Mouse (Mus musculus) testis, postnatal 14 days (tissue): ENCODE measurements around the gene Dhx35.

Source experiments
- DNase-seq: peaks from one replicate; pipeline ENCODE4 v3.0.0; 2021; ENCODE audit warnings: low spot score

Gene Dhx35

DNA sequence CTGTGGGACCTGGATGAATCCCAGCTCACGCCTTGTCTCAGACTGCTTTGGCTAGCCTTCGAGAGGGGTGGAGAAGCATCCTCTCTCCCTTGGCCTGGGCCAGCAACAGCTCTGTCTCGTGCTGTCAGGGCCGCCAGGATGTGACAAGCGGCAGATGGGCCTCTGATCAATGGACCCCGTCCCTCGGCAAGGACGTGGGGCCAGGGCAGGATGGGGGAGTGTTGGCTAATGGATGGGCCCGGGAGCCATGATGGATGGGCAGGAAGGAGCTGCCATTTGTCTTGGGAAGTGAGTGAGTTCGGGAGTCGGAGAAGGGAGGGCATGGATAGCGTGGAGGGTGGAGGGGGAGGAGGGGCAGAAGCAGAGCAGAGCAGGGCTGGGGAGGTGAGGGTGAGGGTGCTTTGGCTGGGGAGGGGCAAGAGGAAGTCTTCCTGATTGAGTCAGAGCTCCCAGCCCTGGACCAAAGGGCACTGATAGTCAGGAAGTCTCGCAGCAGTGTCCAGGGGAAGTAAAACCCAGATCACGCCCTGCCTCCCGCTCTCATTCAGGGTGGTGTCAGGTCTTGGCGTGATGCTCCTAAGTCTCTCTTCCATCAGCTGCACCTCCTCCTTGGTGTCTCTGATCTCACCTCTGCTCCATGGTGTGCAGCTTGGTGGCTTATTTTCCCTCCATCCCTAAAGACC, 98.7 kb downstream of the Dhx35 start:
- no peak for DNase-seq

DNA sequence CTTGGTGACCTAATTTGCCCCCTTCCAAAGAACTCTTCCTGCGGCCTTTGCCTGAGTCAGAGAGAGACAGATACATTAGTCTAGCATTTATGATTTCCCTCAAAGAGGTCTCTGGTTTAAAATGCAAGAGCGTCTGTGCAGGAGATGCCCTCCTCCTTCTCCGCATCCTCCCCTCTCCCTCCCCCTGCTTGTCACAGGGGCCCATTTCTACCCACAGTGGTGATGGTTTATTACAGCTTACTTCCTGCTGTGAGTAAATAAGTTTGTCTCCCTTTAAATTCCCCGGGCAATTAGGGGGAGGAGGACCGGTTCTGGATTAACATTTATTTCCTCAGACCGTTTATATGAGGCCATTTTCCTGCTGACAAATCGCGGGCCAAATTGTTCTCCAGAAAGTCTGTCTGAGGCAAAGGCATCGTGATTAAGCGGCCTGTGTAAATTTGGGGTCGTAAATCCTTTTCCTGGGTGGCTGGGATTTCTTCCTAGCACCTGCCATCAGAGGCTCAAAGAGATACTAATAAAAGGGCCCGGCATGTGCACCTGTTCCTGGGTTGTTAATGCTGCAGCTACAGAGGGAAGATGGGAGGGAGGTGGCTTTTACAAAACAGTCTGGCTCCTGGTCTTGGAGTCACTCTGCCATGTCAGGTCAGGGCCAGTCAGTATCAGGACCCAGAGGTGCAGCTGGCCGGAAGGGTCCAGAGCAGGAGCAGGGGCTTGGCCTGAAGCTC, 104.0 kb downstream of the Dhx35 start:
- DNase-seq = no peak
